Mouse (Mus musculus) midbrain, embryonic 13.5 days (tissue): ENCODE data around the gene Pfn4. TPM values are rescaled to one million over a fixed set of nuclear protein-coding genes. Genes with fewer than 3 reads are reported as not detected.

ENCODE experiments used
- ATAC-seq: fragments of 200-750 bp; cut with Nextera tagmentation; 2 replicates; pipeline ENCODE4 v1.8.0; 2017; ENCODE audit warnings: mild to moderate bottlenecking, moderate TSS enrichment, moderate library complexity
- H3K27ac ChIP-seq: fragments of 300-500 bp; sonication (generic); 2 replicates; pipeline ENCODE4 v1.5.1; 2015; ENCODE audit warnings: inconsistent platforms, mild to moderate bottlenecking, moderate library complexity
- H3K27me3 ChIP-seq: fragments of 300-500 bp; sonication (generic); 2 replicates; pipeline ENCODE4 v1.6.1; 2015; ENCODE audit warnings: mild to moderate bottlenecking, inconsistent platforms
- H3K36me3 ChIP-seq: fragments of 300-500 bp; sonication (generic); 2 replicates; pipeline ENCODE4 v1.6.1; 2015; ENCODE audit warnings: mild to moderate bottlenecking, inconsistent platforms
- H3K4me1 ChIP-seq: fragments of 300-500 bp; sonication (generic); replicated peaks from 2 replicates; pipeline ENCODE4 v1.6.1; 2015; ENCODE audit warnings: inconsistent platforms
- H3K4me2 ChIP-seq: fragments of 300-500 bp; sonication (generic); replicated peaks from 2 replicates; pipeline ENCODE4 v1.6.1; 2015; ENCODE audit warnings: moderate library complexity, mild to moderate bottlenecking, inconsistent platforms
- H3K4me3 ChIP-seq: fragments of 300-500 bp; sonication (generic); replicated peaks from 2 replicates; pipeline ENCODE4 v1.5.1; 2015; ENCODE audit warnings: mild to moderate bottlenecking, inconsistent platforms
- H3K9ac ChIP-seq: fragments of 300-500 bp; sonication (generic); replicated peaks from 2 replicates; pipeline ENCODE4 v1.6.1; 2015; ENCODE audit warnings: mild to moderate bottlenecking, inconsistent platforms
- H3K9me3 ChIP-seq: fragments of 300-500 bp; sonication (generic); 2 replicates; pipeline ENCODE4 v1.6.1; 2016; ENCODE audit warnings: mild to moderate bottlenecking, inconsistent platforms
- WGBS: fragments of 180-500 bp; shearing (Covaris S2); methylation state at CpG from one replicate; pipeline ENCODE4 v1.1.7; 2015; 5-methylcytosine and 5-hydroxymethylcytosine counted together
- polyA plus RNA-seq: library from polyadenylated mRNA; unstranded; fragments of >200 nt; fragmentation: Nextera tagmentation; extraction: Ambion mirVana; gene quantifications from 2 replicates; pipeline ENCODE4 v1.2.1, GENCODE M21; 2015

Gene Pfn4
- polyA plus RNA-seq, 1 experiment from 2014 or later = 9.1 TPM

DNA sequence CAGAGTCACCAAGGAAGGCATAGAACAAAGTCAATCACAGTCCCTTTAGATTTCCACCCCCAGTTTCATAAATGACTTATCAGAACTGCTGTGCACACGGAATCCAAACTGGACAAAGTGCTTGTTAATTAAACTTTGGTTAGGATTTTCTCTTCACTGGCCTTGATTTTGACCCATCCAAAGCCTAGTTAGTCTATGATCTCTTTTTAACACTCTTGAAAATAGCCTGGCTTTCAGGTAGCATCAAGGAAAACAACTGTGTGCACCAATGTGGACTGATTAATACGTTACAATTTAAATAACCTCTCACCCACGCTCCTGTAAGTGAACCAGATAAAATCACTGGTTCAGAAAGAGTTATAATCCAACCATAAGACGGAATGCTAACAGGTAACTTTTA lies 42.2 kb downstream of the Pfn4 start:
- no peak overlapping the region for H3K4me3 ChIP-seq
- no peaks in the 10 kb centered on the region for H3K4me1 ChIP-seq
- no peaks in the 10 kb centered on the region for H3K27me3 ChIP-seq
- WGBS = 81% methylated on average over 4 of the region's 4 CpGs
- H3K9me3 ChIP-seq = no peaks in the 10 kb centered on the region
- no peak overlapping the region for H3K4me2 ChIP-seq
- H3K9ac ChIP-seq = no peak overlapping the region
- H3K36me3 ChIP-seq = no peaks in the 10 kb centered on the region
- H3K27ac ChIP-seq = no peak overlapping the region
- ATAC-seq = no peak

- 73% methylated on average over 3 of the region's 3 CpGs for WGBS
- Histone ChIP-seq H3K27ac (no peak overlapping the region), H3K9ac (no peak overlapping the region), H3K4me1 (peaks cover 4% of the 10 kb centered on the region), H3K4me3 (no peak overlapping the region), H3K27me3 (no peaks in the 10 kb centered on the region), H3K36me3 (no peaks in the 10 kb centered on the region), H3K4me2 (no peak overlapping the region), H3K9me3 (no peaks in the 10 kb centered on the region)
- no peak for ATAC-seq
These were observed 42.9 kb downstream of the Pfn4 start for GRCm38 (mm10) chr12:4811705-4812104.

DNA sequence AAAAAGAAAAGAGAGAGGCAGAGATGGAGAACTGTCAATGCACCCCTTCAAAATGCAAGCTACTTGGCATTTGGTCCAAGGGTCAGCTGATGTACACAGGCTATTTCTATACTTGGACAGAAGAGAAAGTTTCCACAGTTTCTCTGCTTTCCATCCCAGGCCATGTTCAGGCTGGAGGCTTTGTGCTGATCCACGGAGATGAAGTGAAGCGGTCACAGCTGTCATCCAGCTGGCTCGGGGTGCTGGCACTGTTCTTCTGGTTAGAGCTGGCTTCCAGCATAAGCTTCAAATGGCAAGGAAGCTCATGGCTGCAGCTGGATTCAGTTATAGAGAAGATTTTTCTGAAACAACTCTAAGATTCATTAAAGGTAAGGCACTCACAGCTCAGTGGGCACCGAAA lies 44.8 kb downstream of the Pfn4 start:
- WGBS = 92% methylated on average over 4 of the region's 4 CpGs

DNA sequence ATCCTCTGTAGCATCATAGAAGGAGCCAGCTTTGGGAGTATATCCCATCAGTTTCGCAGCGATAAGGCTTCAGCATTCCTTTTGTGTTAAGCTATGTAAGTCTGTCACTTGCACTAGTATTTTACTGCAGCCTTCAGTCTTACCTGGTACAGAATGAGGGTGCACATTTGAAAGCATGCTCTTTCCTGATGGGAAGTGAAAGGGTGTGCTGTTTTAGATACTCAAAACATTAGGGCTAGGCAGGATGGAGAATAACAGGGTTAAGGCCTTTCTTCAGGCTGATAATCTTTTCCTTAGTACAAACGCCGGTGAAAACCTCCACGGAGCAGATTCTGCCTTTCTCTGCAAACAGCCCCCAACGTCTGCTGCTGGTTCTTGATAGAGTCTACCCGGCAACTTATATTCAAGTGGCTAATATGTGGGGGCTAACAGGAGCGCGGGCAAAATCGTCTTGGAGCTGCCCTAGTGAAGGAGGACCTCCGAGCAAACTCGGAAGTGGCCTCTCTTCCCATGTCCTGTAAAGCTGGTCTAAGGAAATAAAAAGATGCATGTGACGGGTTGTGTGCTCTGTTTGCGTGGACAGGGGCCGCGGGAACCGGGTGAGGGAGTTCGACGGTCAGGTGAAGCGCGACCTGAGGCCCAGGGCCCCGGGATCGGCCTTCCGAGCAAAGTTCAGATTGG lies 48.0 kb downstream of the Pfn4 start:
- Histone ChIP-seq H3K4me2 (peak overlapping the region; percentile 69), H3K4me3 (peak overlapping the region; percentile 88), H3K9me3 (no peaks in the 10 kb centered on the region), H3K9ac (peak overlapping the region; percentile 76), H3K4me1 (peaks cover 25% of the 10 kb centered on the region), H3K27me3 (no peaks in the 10 kb centered on the region), H3K36me3 (peaks cover 15% of the 10 kb centered on the region), H3K27ac (peak overlapping the region; percentile 83)
- peak; percentile 5 for ATAC-seq
- WGBS = 8% methylated on average over 24 of the region's 24 CpGs

More for the DNA sequence above, 44.8 kb downstream of the Pfn4 start:
- Histone ChIP-seq H3K4me2 (no peak overlapping the region), H3K36me3 (no peaks in the 10 kb centered on the region), H3K4me3 (no peak overlapping the region), H3K4me1 (peaks cover 15% of the 10 kb centered on the region), H3K9me3 (no peaks in the 10 kb centered on the region), H3K27me3 (no peaks in the 10 kb centered on the region), H3K27ac (no peak overlapping the region), H3K9ac (no peak overlapping the region)
- ATAC-seq = no peak

- WGBS = under 1% methylated on average over 49 of the region's 49 CpGs
These were observed 48.7 kb downstream of the Pfn4 start, which contains the start of gene Sf3b6 for GRCm38 (mm10) chr12:4817361-4818101. Sf3b6 (plus strand) TSS chr12:4817544.

GRCm38 (mm10) chr12:4827256-4827655 lies 58.4 kb downstream of the Pfn4 start:
- no peaks in the 10 kb centered on the region for H3K4me1 ChIP-seq
- H3K27me3 ChIP-seq = no peaks in the 10 kb centered on the region
- no peak for ATAC-seq
- no peak overlapping the region for H3K9ac ChIP-seq
- 76% methylated on average over 3 of the region's 3 CpGs for WGBS
- H3K27ac ChIP-seq = no peak overlapping the region
- no peak overlapping the region for H3K4me3 ChIP-seq
- H3K9me3 ChIP-seq = no peaks in the 10 kb centered on the region
- H3K4me2 ChIP-seq = no peak overlapping the region
- H3K36me3 ChIP-seq = peaks cover 78% of the 10 kb centered on the region

More at GRCm38 (mm10) chr12:4817361-4818101, 48.7 kb downstream of the Pfn4 start, which contains the start of gene Sf3b6:
- peak within 1 kb of the TSS; percentile 88 for H3K4me3 ChIP-seq
- H3K27me3 ChIP-seq = no peaks in the 10 kb centered on the region
- ATAC-seq = peak; percentile 99
- H3K9ac ChIP-seq = peak within 1 kb of the TSS; percentile 76
- H3K27ac ChIP-seq = peak within 1 kb of the TSS; percentile 83
- H3K9me3 ChIP-seq = no peaks in the 10 kb centered on the region
- H3K4me2 ChIP-seq = peak within 1 kb of the TSS; percentile 94
- H3K36me3 ChIP-seq = peaks cover 22% of the 10 kb centered on the region
- H3K4me1 ChIP-seq = peaks cover 25% of the 10 kb centered on the region

Other genes starting within 250 kb of the Pfn4 start
- 16.7 and 17.3 TPM in 2 replicates for gene Itsn2, start 176.4 kb upstream of the Pfn4 start, polyA plus RNA-seq
- not detected in 2 replicates for gene Gm3625, start 176.1 kb upstream of the Pfn4 start, polyA plus RNA-seq
- gene Fam228a, start 30.6 kb upstream of the Pfn4 start, polyA plus RNA-seq = 0.52 and 1.0 TPM in 2 replicates
- 4.9 and 5.6 TPM in 2 replicates for gene Fam228b, start 245 bp downstream of the Pfn4 start, polyA plus RNA-seq
- gene Sf3b6, start 48.5 kb downstream of the Pfn4 start, polyA plus RNA-seq = 302 and 303 TPM in 2 replicates
- 18.3 and 20.7 TPM in 2 replicates for gene Fkbp1b, start 72.6 kb downstream of the Pfn4 start, polyA plus RNA-seq
- 14.9 and 17.9 TPM in 2 replicates for gene Wdcp, start 74.3 kb downstream of the Pfn4 start, polyA plus RNA-seq
- 1.8 and 2.2 TPM in 2 replicates for gene Mfsd2b, start 105.3 kb downstream of the Pfn4 start, polyA plus RNA-seq
- 33.7 and 35.7 TPM in 2 replicates for gene Ubxn2a, start 138.7 kb downstream of the Pfn4 start, polyA plus RNA-seq
- gene Atad2b, start 148.3 kb downstream of the Pfn4 start, polyA plus RNA-seq = 15.2 and 17.5 TPM in 2 replicates